Mouse (Mus musculus): ENCODE measurements at regions not wholly inside any gene's neighbourhood (a gene's known extent, or its start where the extent isn't known, plus 50 kb on each side); places are given as distances from the start of the nearest gene placed in this dataset.

DNA sequence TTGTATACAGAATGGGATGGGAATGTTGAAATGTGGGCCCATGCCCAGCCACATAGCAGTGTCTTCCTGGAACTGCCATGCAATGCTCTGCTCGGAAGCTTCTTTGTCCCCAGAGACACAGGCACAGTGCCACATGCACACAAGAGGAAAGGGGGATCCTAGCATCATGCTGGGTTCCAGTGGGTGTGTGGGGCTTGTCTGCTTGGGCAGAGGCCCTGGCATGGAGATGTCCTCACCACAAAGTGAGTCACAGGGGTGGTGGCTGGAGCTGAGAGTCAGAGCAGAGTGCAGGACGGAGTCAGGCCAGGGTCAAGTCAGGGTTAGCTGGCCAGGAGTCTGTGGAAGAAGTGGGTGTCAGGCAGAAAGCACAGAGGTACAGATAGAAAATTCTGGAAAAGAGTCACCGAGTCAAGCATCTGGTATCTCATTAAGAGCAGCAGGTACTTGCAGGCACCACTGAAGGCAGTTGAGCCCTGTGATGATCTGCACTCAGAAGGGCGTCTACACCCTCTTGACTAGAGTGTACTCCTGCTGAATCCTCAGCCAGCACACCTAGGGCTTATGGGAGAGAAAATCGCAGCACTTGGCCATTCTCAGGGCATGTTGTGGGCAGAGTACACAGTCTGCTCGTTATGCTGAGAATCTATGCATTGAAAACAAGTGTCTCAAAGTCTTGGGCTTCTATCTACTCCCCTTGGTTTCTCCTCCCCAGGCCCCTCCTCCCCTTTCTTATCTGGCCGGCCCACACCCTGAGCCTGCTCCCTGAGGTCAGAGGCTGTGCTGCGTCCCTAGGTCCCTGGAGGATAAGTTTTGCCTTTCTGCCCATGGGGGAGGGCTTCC is 85.3 kb downstream of the Ackr3 start:
- DNase-seq = peak; percentile 35

DNA sequence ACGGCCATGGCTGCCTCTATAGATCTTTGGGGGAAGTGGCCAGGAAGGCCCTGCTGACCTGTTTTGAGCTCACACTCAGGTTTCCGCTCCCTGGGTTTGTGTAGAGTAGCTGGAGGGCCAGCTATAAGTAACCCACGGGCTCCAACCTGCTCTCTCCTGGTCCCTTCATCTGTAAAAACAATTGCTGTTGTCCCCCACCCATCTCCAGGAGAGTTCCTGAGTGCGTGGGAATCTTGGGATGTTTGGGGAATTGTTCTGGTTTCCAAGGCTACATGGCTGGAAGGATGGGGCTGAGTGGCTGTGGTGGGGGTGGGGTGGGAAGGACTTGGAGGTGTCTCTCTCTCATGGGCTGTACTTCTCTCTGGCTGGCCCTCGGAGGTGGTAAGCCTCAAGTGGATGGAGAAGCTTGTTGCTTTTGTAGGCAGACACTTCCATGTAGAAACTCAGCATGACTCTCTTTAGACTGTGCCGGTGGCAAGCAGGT is 86.0 kb downstream of the Ackr3 start:
- DNase-seq = no peak

DNA sequence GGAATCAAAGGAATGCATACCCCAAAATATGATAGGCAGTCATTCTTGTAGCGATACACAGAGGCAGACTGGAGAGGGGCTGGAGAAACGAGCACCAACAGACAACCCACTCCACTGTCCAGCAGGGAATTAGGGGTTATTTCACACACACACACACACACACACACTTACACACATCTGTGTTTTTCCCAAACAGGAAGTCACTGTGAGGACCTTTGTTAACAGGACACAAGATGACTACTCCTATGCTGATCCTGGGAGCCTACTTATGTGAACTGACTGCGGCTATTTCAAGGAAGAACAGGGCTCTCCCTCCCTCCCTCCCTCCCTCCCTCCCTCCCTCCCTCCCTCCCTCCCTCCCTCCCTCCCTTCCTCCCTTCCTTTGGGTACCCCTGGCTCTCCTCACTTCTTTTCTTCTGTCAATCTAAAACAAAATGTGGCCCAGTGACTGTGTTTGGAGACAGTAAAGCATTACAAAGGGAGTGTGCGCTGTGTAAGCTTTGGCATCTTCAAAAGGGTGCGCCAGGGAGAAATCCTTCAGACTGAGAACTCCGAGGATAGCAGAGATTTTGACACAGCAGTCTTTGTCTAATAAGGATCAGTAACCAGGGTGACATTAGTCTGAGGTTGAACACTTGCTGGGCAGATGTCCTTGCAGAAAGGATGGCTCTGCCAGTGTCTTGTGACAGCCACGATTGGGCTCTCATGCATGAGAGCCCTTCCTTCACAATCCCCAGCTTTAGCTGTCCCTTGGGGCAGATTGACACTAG is 86.8 kb downstream of the Ackr3 start:
- DNase-seq = no peak

DNA sequence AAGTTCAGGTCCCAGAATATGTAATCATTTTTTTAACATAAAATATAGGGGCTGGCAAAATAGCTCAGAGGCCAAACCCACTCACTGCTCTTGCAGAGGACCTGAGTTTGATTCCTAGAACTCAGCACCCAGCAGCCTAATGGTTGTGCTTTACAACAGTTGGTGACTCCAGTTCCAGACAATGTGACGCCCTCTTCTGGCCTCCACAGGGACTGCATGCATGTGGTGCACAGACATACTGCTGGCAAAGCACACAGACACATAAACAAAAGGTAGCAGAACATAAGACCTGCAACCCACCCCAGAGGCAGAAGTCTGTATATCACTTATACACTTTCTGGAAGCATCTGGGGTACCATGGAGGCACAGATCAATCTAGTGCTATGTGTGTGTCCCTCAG is 87.5 kb downstream of the Ackr3 start:
- no peak for DNase-seq

DNA sequence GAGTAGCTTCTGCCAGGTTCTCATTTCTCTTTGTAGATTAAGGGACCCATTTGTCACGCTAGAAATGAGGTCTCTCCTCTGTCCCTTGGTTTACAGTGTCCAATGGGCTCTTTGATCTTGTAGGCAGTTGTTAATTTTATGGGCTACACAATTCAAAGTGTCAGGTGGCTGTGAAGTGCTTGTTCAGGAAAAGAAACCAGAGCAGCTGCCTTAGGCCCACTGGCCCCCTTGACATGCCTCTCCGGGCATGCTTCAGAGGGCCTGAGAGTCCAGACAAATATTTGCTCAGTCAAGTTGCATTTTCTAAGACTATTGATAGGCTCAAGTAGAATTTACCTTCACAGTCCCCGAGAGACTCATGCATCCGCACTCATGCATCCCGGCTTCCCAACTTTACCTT is 94.0 kb downstream of the Ackr3 start:
- DNase-seq = no peak

DNA sequence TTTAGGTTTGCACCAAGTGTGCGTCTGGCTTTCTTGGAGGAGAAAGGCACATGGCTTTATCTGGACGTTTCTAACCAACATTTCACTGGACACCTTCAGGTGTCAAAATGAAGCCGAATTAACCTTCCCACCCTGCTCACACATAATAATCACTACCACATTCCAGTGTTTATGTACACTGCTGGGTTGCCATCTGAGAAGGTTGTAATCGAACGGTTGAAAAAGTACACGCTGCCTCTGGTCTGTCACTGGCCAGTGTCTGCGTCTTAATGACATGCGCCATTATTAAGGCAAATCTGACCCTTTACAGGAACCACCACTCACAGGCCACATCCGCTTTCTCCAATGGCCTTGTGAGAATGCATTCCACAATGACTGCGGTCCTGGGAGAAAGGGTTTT is 96.4 kb downstream of the Ackr3 start:
- no peak for DNase-seq

DNA sequence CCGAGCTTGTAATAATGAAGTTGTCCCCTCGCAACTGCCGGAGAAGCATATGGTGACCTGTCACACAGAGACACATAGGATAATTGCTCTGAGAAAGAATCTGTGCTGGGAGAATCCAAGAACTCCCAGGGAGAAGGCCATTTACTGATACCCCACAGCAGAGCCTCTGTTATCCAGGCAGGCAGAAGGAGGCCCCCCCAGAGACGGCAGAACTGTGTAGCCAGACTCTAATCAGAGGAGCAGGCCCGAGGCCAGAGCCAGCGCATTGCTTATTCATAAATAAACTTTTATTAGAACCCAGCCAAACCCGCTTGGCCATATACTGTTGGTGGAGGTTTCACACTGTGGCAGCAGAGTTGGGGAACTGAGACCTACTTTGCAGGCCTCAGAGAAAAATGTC is 100.6 kb downstream of the Ackr3 start:
- DNase-seq = no peak

DNA sequence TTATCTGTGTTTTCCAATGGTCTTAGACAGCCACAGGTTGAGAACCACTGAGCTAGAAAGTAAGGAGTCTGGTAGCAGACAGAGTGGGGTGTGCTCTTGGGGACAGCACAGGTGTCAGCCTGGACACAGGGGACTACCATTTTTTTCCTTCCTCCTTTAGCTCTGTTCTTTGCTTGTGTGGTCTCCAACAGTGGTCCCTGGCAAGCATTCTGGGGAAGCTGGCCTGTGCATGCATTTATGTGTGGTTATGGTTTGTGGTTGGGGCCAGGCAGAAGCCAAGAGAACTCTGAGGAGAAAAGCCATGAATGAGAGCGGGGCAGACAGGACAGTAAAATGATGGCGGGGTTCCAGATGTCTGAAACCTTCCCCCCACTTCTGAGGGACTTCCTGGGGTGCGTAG is 107.2 kb downstream of the Ackr3 start:
- DNase-seq = no peak

DNA sequence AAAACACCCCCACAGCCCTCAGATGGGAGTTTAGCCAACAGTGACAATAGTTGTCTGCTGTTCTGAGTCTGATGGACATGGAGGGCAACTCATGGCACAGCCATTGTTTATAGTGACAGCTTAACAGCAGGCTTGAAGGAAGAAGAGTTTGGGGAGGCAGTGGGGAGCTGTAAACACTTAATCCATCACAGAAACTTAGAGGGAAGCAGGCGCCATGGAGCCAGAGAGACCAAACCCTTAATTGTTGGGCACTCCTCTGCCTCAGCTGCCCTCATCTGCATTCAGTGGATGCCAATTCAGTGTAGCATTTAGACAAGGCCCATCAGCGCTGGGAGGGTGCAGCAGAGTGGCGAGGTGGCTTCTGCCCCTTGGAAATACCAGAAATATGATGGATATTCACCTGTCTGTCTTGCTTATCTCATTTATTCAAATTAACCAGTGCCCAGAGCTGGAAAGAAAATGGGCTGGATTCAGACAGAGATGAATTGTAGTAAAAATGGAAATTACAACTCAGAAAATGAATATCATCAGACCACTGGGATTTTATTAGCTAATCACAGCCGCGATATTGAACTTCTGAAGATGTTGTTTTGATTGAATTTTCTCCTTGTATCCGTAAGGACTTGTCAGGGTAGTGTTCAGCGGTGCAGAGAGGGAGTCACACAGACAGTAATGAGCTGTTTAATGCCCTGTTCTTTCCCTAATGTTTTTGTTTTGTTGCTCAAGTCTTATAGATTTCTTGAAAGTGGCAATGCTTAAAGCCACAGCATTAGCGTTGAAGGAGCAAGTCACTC is 108.1 kb downstream of the Ackr3 start:
- no peak for DNase-seq

DNA sequence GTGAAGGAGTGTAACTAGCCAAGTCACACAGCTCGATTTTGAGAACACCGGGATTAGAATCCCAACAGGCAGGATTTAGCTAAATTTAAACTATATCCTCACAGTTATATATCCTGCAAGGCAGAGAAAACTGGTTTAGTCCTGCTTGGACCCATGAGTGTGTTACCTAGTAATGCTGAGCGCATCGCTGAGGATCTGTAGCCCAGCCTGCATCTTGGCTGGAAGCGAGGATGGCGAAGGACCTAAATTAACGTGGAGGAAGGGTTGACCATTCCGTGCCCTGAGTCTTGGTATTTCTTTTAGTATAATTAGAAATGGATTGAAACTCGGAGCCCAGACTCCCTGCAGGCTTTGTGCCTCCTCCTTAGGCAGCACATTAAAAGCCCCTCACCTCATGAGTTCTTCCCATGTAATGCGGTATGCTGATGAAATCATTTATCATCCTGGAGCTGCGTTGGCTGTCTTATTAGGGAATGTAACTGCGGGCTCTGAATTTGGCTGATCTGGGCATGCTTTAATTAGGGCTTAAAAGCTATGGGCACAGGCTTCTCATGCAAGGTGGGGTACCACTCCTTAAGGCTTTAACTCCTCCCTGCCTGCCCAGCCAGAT is 110.1 kb downstream of the Ackr3 start:
- no peak for DNase-seq

DNA sequence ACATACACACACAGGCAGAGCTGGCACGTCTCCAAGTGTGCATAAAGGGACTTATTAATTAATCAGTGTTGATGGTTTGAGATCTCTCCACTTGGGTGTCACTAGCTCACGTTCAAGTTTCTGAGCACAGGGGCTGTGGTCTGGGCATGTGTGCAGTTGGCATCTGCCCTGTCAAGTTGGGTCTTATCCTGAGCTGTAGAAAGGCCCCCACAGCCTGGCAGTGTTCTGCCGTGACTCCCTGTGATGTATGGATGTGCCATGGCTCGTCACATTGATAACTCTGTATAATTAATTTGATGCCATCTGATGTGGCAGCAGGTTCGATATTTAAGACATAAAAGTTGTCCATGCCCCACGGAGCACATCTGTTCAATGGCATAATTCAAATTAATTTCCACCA is 114.1 kb downstream of the Ackr3 start:
- DNase-seq = no peak

DNA sequence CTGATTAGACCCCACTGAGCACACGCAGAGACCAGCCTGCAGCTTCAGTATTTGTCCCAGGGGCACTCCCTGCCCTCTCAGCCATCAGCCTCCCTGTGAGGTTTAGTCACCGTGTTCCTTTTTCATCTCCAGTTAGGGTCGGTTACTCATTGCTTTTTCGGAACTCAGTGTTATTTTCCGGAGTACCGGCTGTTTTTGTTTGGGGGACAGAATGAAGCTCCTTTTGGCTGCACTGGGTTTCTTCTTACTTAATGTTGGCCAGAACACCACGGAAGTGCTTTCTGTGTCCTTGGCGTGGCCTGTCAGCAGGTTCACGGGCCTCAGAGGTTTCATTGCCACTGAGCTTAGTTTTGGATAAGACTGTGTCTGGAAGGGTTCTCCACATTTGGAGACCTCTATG is 114.7 kb downstream of the Ackr3 start:
- no peak for DNase-seq

DNA sequence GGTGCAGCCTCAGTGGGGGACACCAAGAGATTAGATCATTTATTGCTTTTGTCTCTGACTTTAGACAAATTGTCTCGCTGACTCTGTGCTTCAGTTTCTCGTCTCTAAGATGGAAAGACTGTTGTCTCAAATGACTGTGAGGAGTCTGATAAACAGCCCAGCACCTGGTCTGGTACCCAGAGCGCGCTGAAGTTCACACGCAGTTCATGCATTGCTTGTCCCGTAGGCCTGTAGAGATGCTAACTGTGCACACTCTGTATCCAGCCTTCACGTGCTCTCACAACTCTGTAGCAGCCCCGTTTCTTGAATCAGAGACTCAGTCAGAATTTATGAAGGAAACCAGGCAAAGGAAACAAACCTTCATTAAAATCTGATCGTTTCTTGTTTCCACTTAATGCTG is 116.7 kb downstream of the Ackr3 start:
- DNase-seq = no peak

DNA sequence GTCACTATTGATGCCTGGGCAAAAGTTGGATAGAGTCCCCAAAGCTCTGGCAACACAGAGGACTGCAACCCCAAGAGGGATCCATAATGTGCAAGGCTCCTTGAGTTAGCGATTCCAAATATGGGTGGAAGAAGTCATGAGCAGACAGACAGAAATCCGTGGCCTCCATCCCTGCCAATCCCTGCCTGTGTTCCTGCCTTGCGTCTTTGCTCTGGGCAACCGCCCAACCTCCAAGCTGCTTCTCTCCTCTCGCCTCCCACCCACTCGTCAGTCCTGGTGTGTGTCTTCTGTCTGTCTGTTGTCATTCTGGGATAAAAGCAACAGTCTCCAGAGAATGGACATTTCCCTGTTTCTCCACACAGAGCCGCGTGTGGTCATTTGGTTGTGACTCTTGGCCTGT is 117.7 kb downstream of the Ackr3 start:
- DNase-seq = no peak

DNA sequence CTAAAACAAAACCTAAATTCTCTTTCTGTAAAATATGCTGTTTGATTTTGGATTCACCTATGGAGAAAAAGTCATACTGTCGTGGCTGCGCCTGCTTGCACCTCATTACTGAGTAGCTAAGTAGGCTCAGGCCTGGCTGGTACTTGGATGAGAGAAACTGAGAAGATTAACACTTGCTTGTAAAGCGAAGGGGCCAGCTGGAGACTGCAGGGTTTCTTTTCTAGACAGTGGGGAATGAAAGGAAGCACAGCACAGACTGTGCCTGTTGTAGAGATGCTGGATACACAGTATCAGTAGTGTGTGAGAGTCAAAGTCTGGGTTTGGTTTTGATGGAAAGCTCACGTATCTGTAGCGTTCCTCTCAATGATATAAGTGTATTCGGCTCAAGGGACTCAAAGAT is 123.5 kb downstream of the Ackr3 start:
- no peak for DNase-seq

DNA sequence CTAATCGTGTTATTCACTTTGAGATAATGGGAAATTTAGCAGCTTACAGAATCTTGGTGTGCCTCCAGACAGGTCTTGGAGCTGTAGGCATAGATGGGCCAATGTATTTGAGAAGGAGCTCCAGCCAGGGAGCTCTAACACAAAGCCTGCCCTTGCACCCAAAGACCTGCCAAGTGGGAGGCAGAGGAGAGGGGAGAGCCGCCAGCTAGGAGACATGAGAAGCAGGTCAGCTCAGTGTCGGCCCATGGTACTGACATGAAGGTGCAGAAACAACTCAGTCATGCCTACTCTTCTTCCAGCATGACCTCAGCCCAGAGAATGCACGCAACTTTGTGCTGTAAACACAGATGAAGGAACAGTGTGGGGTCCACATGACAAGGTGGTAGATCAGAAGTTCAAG is 128.8 kb downstream of the Ackr3 start:
- DNase-seq = peak; percentile 56

DNA sequence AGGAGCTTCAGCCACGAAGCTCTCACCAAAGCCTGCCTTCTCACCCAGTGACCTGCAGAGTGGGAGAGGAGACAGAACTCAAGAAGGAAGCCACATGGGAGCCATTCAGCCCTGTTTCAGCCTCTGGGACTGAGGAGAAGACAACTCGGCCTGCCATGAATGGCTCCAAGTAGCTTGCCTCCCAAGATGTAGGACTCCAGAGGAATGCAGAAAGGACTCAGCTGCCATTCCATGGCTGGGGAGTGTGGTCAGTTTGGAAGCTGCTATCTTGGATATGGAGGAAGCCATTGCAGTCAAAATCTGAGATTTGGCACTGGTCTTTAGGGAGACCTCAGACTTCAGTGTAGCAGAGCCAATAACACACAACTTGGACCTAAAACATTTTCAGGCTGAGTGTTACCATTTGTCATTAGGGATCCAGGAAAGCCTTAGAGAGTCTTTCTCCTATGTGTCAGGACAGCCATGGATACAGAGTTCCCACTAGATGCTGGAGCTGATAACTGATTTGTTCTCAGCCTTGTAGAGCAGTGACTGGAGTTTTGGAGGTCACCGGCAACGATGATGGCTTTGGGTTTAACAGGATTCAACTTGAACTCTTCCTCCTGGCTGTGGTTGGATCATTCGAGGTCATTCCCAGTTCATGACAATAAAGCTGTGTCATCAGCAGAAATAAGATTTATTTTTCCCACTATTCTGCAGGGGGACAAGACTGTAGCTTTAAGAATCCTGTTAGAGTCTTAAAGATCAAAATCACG is 130.1 kb downstream of the Ackr3 start:
- peak; percentile 62 for DNase-seq

DNA sequence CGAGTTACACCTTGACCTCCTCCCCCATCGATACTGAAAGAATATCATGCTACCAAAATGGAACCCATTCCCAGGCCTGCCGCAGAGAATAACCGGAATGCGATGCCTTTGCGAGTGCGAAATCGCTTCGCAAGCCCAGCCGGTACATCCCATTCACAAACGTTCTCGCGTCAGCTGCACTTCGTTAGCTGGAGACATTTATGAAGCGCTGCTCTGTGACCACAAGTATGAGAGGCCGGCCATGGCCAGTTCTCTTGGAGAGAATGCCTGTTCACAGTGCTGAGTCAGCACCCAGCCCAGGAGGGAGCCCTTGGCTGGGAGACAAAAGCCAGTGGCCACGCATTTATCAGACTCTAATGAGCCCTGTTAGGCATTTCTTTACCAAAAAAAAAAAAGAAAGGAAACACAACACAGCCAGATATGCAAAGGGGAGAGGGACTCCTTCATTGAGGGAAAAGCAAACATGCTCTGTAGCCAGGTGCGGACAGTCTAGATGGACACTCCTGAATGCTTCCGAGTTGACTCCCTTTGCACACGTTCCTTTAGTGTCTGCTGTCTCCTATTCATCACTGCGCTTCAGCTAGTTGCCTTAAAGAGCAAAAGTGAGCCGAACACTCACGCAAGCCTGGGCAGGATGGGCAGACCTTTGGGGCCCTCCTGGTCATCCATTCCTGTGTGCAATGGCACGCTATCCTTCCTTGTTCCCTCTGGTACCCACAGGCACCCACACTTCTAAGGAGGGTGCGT is 131.4 kb downstream of the Ackr3 start:
- DNase-seq = peak; percentile 59

DNA sequence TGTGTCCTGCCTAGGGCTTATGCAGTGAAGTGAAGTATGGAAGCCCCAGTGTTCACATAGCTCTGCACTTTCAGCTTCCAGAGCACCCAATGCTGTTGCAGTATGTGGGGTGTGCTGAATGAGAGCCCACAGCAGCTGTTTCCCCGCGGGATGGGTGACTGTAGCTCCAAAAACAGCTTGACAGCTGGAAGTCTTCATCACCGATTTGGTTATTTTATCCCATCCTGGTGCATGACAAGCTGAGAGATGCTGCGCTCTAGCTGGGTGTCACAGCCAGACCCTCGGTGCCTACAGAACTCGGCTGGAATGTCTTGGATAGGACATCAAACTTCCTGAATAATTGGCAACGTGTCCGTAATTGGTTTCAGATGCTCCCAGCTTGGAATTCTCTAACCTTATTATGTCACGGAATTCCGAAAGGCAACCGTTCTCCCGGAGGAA is 134.1 kb downstream of the Ackr3 start:
- no peak for DNase-seq

DNA sequence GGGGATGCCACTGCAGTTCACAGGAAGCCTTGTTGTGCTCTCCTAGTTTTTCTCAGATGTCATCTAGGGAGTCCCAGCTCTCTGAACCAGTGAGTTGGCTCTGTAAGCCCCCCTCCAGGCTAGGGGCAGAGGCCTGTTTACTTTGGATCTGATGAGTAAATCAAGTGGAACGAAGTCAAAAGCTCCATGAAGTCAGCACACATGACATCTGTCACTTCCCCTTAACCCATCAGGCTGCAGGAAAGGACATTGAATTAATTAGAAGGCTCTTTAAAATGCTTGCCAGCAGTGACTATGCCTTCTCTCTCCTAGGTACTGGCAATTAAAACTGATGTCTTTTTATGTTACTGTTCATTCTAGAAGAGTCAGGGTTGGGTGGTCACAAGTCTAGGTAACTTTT is 138.6 kb downstream of the Ackr3 start:
- no peak for DNase-seq

DNA sequence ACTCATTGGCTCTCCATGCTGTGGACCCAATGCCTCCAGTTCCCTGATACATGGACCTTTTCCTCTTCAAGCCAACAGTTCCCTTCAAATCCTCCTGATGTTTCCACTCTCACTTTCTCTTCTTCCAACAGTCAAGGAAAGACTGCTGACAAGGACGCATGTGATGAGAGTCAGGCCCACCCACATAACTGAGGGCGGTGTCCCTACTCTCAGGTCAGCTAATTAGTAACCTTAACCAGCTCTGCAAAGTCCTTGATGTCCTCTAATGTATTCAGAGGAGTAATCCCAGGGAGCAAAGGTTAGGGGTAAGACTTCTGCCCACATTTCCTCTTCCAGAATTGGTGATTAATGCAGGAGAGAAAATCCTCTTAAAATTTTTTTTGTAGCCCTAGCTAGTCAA is 139.7 kb downstream of the Ackr3 start:
- no peak for DNase-seq
